Mouse (Mus musculus): ENCODE measurements at regions not wholly inside any gene's neighbourhood (a gene's known extent, or its start where the extent isn't known, plus 50 kb on each side); places are given as distances from the start of the nearest gene placed in this dataset.
A peak's percentile ranks its signal among the peaks of the same experiment; 100 is the strongest.

DNA sequence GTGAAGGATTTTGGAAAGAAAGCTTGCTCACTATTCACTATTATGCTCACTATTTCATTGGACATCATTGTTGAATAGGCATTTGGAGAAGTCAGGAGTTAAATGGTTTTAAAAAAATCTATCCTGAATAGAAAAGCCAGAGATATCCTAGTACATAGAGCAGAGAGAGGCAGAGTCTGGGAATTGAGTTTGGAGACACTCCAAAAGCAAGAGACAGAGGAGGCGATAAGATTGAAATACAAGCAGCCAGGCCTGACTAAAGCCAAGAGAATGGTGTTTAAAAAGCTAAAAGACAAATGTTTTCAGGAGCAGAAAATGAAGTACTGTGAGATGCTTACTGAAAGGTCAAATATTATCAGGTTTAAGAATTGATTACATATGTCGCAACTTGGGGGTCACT lies 400.1 kb downstream of the Gm9195 start:
- Histone ChIP-seq H3K4me1 (replicated peaks) (no peaks in the 10 kb centered on the region), H3K27me3 (no peaks in the 10 kb centered on the region), H3K27ac (no peak overlapping the region), H3K36me3 (no peaks in the 10 kb centered on the region), H3K4me2 (no peak overlapping the region), H3K9me3 (no peaks in the 10 kb centered on the region), H3K4me3 (replicated peaks) (no peak overlapping the region), H3K9ac (replicated peaks) (no peak overlapping the region)
- no peak for ATAC-seq (ENCODE audit: insufficient number of reproducible peaks, insufficient read depth, low FRiP score, low TSS enrichment, low read depth)
- 90% methylated on average over 2 of the region's 2 CpGs for WGBS

DNA sequence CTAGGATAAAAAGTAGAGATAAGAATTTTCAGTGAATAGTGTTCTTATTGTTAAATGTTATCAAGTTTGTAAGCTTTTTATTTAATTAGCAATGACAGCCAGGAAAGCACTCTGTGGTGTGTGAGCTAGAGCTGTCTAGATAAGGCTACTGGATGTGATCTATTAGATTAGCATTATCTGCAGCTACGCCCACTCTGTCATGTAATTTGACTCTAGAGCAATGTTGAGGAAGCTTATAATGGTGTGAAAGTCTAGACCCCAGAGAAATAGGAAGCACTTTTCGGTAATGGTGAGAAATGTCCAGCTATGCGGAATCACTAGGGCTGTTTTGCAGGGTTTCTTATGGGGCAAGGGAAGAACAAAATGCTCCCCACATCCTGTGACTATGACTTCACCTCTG lies 410.2 kb downstream of the Gm9195 start:
- H3K4me3 ChIP-seq (replicated peaks): no peak overlapping the region
- H3K4me1 ChIP-seq (replicated peaks): no peaks in the 10 kb centered on the region
- H3K4me2 ChIP-seq: no peak overlapping the region
- H3K9me3 ChIP-seq: no peaks in the 10 kb centered on the region
- 48% methylated on average over 3 of the region's 3 CpGs for WGBS
- no peaks in the 10 kb centered on the region for H3K36me3 ChIP-seq
- no peaks in the 10 kb centered on the region for H3K27me3 ChIP-seq
- H3K9ac ChIP-seq (replicated peaks): no peak overlapping the region
- no peak overlapping the region for H3K27ac ChIP-seq
- ATAC-seq (ENCODE audit: insufficient number of reproducible peaks, insufficient read depth, low FRiP score, low TSS enrichment, low read depth): no peak

- Histone ChIP-seq H3K27me3 (no peaks in the 10 kb centered on the region), H3K4me2 (no peak overlapping the region), H3K4me1 (replicated peaks) (no peaks in the 10 kb centered on the region), H3K36me3 (no peaks in the 10 kb centered on the region), H3K27ac (no peak overlapping the region), H3K9ac (replicated peaks) (no peak overlapping the region), H3K4me3 (replicated peaks) (no peak overlapping the region), H3K9me3 (no peaks in the 10 kb centered on the region)
- 82% methylated on average over 12 of the region's 12 CpGs for WGBS
- no peak for ATAC-seq (ENCODE audit: insufficient number of reproducible peaks, insufficient read depth, low FRiP score, low TSS enrichment, low read depth)
Observed at GRCm38 (mm10) chr14:72064111-72064812, 427.4 kb downstream of the Gm9195 start.

- H3K9ac ChIP-seq (replicated peaks): no peak overlapping the region
- H3K27me3 ChIP-seq: peaks cover 5% of the 10 kb centered on the region; the same call in 1 of the 2 replicates
- no peaks in the 10 kb centered on the region for H3K36me3 ChIP-seq
- no peaks in the 10 kb centered on the region for H3K9me3 ChIP-seq
- 48% methylated on average over 2 of the region's 2 CpGs for WGBS
- no peak for ATAC-seq (ENCODE audit: insufficient number of reproducible peaks, insufficient read depth, low FRiP score, low TSS enrichment, low read depth)
- H3K4me3 ChIP-seq (replicated peaks): no peak overlapping the region
- peaks cover 10% of the 10 kb centered on the region for H3K4me1 ChIP-seq (replicated peaks)
- no peak overlapping the region for H3K27ac ChIP-seq
- H3K4me2 ChIP-seq: no peak overlapping the region
Observed at GRCm38 (mm10) chr14:72042881-72043236, 448.8 kb downstream of the Gm9195 start.

DNA sequence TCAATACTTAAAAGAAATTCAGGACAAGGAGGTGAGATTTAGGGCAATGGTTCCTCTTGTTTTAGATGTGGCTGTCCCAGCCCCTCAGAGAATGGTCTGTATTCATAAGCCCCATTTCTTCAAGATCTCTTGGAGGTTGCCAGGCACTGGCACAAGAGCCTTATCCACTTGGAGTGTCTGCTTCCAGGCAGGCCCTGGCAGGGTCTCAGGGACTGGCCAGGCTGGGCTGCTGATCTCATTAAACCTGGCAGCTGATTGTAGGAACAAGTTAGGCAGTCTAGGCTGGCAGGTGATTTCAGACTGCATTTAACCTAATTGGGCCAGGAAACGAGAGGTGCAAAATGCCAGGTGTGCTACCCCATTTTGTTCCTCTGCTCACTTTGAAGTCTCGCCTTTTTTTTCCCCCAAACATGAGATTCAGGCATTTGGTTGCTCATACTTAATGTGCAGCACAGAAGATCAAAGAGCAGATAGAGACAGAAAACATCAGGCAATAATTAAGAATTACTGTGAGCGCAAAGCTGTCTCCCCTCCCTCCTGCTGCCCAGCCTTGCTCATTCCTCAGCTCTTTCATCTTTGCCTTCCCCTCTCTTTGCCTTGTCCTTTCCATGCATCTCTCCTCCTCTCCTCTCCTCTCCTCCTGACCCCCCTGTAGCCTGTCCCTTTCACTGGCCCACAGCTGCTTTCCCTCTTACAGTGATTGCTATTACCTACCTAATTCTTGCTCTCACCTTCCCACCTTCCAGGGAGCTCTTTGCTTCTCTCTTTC lies 449.3 kb downstream of the Gm9195 start:
- H3K27ac ChIP-seq: no peak overlapping the region
- no peaks in the 10 kb centered on the region for H3K36me3 ChIP-seq
- no peak overlapping the region for H3K4me3 ChIP-seq (replicated peaks)
- no peak for ATAC-seq (ENCODE audit: insufficient number of reproducible peaks, insufficient read depth, low FRiP score, low TSS enrichment, low read depth)
- H3K4me1 ChIP-seq (replicated peaks): peaks cover 10% of the 10 kb centered on the region
- no peak overlapping the region for H3K9ac ChIP-seq (replicated peaks)
- peaks cover 5% of the 10 kb centered on the region; the same call in 1 of the 2 replicates for H3K27me3 ChIP-seq
- WGBS: 6% methylated on average over 3 of the region's 3 CpGs
- no peaks in the 10 kb centered on the region for H3K9me3 ChIP-seq
- H3K4me2 ChIP-seq: no peak overlapping the region

DNA sequence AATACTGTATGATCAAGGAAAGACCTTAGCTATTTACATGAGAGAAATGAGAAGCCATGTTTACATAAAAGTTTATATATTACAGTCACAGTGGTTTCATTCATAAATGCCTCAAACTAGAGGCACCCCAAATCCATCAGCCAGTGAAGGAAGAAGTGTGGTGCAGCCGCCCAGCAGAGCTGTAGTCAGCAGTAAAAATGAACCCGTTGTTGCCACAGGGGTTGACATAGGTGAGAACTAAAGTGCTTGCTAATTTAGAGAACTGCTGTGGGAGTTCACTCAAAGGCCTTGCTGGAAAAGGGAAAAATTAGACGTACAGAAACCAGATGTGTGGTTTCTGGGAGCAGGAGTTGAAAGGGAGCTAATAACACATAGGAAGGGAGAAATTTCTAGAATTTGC lies 461.2 kb downstream of the Gm9195 start:
- Histone ChIP-seq H3K36me3 (no peaks in the 10 kb centered on the region), H3K4me1 (replicated peaks) (no peaks in the 10 kb centered on the region), H3K4me2 (no peak overlapping the region)

DNA sequence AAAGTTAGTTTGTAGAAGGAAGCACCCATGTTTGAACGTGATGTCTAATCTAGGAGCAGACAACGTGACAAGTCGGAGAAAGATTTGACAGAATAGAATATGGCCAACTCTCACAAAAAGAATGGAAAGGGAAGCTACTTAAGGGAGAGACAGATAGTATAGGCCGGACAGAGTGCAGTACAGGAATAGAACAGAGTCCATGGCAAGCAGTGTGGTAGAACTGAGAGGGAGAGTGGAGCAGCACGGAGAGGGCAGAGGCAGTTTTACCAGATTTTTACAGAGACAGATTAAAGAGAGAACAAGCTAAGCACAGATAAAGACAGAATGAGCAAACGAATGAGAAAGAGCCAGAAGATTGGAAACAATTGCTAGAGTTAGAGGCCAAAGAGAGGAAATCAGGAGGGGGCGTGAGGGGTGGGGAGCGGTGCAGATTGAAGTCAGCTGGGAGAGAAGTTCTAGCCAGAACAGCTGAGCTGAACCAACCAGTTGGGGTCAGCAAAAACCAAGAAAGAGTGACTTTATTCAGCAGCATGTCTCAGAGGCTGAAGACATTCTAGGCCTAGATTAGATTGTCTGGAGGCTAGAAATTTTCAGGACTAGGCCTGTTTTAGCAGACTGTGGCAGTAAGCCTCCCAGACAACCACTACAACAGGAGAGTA lies 464.1 kb downstream of the Gm9195 start:
- H3K9ac ChIP-seq (replicated peaks): no peak overlapping the region
- no peaks in the 10 kb centered on the region for H3K4me1 ChIP-seq (replicated peaks)
- no peaks in the 10 kb centered on the region for H3K36me3 ChIP-seq
- no peak for ATAC-seq (ENCODE audit: insufficient number of reproducible peaks, insufficient read depth, low FRiP score, low TSS enrichment, low read depth)
- H3K9me3 ChIP-seq: no peaks in the 10 kb centered on the region
- H3K4me3 ChIP-seq (replicated peaks): no peak overlapping the region
- 69% methylated on average over 8 of the region's 8 CpGs for WGBS
- no peak overlapping the region for H3K27ac ChIP-seq
- no peaks in the 10 kb centered on the region for H3K27me3 ChIP-seq
- H3K4me2 ChIP-seq: no peak overlapping the region

More for the DNA sequence above, 461.2 kb downstream of the Gm9195 start:
- H3K27me3 ChIP-seq: no peaks in the 10 kb centered on the region
- no peak overlapping the region for H3K9ac ChIP-seq (replicated peaks)
- no peak overlapping the region for H3K4me3 ChIP-seq (replicated peaks)
- peak; percentile 68; the same call in 1 of the 2 replicates for ATAC-seq (ENCODE audit: insufficient number of reproducible peaks, insufficient read depth, low FRiP score, low TSS enrichment, low read depth)
- no peaks in the 10 kb centered on the region for H3K9me3 ChIP-seq
- 4% methylated on average over 3 of the region's 3 CpGs for WGBS
- H3K27ac ChIP-seq: no peak overlapping the region

DNA sequence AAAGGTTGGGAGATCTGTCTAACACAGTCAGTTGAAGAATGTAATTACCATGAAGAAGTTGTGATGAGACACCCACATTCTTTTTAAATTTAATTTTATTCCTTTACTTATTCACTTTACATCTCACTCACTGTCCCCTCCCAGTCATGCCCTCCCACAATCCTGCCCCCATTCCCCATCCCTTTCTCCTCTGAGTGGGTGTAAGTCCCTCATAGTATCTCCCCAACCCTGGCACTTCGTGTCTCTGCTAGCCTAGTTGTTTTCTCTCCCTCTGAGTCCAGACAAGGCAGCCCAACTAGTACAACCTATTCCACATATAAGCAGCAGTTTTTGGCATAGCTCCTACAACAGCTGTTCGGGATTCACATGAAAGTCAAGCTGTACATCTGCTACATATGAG lies 487.3 kb downstream of the Gm9195 start:
- H3K36me3 ChIP-seq: no peaks in the 10 kb centered on the region
- H3K4me3 ChIP-seq (replicated peaks): no peak overlapping the region
- H3K4me2 ChIP-seq: no peak overlapping the region
- 81% methylated on average over 2 of the region's 2 CpGs for WGBS
- no peak for ATAC-seq (ENCODE audit: insufficient number of reproducible peaks, insufficient read depth, low FRiP score, low TSS enrichment, low read depth)
- H3K27me3 ChIP-seq: no peaks in the 10 kb centered on the region
- H3K9me3 ChIP-seq: no peaks in the 10 kb centered on the region
- H3K27ac ChIP-seq: no peak overlapping the region
- H3K4me1 ChIP-seq (replicated peaks): no peaks in the 10 kb centered on the region
- H3K9ac ChIP-seq (replicated peaks): no peak overlapping the region

DNA sequence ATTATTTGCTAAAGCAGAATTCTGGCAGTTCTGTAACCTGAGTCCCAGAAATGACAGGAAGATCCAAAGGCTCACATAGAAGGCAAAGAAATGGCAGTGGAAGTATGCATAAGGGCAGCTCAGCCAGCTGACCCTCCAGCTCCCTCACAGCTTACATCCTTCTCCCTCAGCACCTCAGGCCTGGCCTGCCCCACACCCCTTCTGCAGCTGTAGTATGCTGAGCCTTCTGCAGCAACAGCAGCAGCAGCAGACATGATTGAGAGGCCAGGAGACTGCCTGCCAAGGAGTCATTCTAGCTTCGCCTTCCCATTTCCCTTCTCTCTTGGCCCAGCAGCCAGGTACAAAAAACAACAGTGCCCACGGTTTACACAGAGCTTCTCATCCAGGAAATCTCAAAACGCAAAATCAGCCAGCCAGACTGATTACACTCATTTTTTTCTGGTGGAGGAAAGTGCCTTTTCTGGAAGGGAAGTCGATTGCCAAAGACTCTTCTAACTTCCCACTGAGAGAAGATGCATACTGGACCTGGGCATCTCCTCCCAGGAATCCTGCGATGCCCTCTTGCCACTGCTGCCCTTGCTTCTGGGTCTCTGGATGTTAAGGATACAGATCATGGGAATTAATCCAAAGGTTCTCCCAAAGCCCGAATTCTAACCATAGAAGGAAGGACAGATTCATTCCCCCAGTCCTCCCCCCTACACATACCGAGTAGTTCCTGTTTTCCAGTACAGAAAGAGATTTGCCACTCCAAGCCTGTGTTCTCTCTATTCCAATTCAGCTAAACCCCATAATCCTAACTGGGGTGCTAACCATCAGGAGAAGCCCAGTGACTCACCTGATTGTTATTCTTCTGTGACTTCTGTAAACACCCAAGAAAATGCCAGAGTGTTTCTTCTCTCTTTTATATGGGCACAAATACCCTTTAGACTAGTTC lies 489.2 kb downstream of the Gm9195 start:
- no peaks in the 10 kb centered on the region for H3K4me1 ChIP-seq (replicated peaks)
- no peaks in the 10 kb centered on the region for H3K9me3 ChIP-seq
- no peak overlapping the region for H3K4me3 ChIP-seq (replicated peaks)
- no peak overlapping the region for H3K27ac ChIP-seq
- no peaks in the 10 kb centered on the region for H3K27me3 ChIP-seq
- no peak for ATAC-seq (ENCODE audit: insufficient number of reproducible peaks, insufficient read depth, low FRiP score, low TSS enrichment, low read depth)
- no peak overlapping the region for H3K9ac ChIP-seq (replicated peaks)
- no peaks in the 10 kb centered on the region for H3K36me3 ChIP-seq
- 63% methylated on average over 7 of the region's 7 CpGs for WGBS
- H3K4me2 ChIP-seq: no peak overlapping the region

GRCm38 (mm10) chr14:71973016-71973415 lies 518.6 kb downstream of the Gm9195 start:
- Histone ChIP-seq H3K27ac (no peak overlapping the region), H3K4me2 (no peak overlapping the region), H3K9ac (replicated peaks) (no peak overlapping the region), H3K4me3 (replicated peaks) (no peak overlapping the region), H3K27me3 (no peaks in the 10 kb centered on the region; the same call in 1 of the 2 replicates), H3K36me3 (no peaks in the 10 kb centered on the region), H3K4me1 (replicated peaks) (no peaks in the 10 kb centered on the region), H3K9me3 (no peaks in the 10 kb centered on the region)
- 76% methylated on average over 4 of the region's 4 CpGs for WGBS
- ATAC-seq (ENCODE audit: insufficient number of reproducible peaks, insufficient read depth, low FRiP score, low TSS enrichment, low read depth): no peak

- H3K9me3 ChIP-seq: no peaks in the 10 kb centered on the region
- no peaks in the 10 kb centered on the region for H3K4me1 ChIP-seq (replicated peaks)
- H3K4me3 ChIP-seq (replicated peaks): no peak overlapping the region
- no peak for ATAC-seq (ENCODE audit: insufficient number of reproducible peaks, insufficient read depth, low FRiP score, low TSS enrichment, low read depth)
- 89% methylated on average over 1 of the region's 1 CpGs for WGBS
- no peak overlapping the region for H3K4me2 ChIP-seq
- H3K27me3 ChIP-seq: no peaks in the 10 kb centered on the region; the same call in 1 of the 2 replicates
- no peak overlapping the region for H3K9ac ChIP-seq (replicated peaks)
- no peaks in the 10 kb centered on the region for H3K36me3 ChIP-seq
- no peak overlapping the region for H3K27ac ChIP-seq
Observed at GRCm38 (mm10) chr14:71972521-71972920, 519.1 kb downstream of the Gm9195 start.
